Mouse (Mus musculus) cerebellum, adult 8-10 months (tissue): Measurements from ENCODE around the gene Morn3.
"Not testable (repeated sequence)": the region's sequence is repeated elsewhere in the genome, so short reads cannot be mapped to it uniquely, and the experiment has no call there.

Source experiments
- DNase-seq: peaks from one replicate; pipeline ENCODE4 v3.0.0; 2022

Morn3 gene

GRCm38 (mm10) chr5:123046916-123047315, at the start of gene Morn3:
Morn3 (minus strand) TSS chr5:123047016.
- no peak for DNase-seq

GRCm38 (mm10) chr5:123096299-123096698, 49.5 kb upstream of the Morn3 start:
- DNase-seq = no peak

- no peak for DNase-seq
Observed at GRCm38 (mm10) chr5:123094238-123094991, 47.6 kb upstream of the Morn3 start.

- no peak for DNase-seq
Observed at GRCm38 (mm10) chr5:123093077-123093633, 46.3 kb upstream of the Morn3 start.

GRCm38 (mm10) chr5:123090560-123091306, 43.9 kb upstream of the Morn3 start:
- DNase-seq = no peak

- DNase-seq = peak; percentile 43
Observed at GRCm38 (mm10) chr5:123088784-123089183, 42.0 kb upstream of the Morn3 start.

GRCm38 (mm10) chr5:123086501-123086900, 39.7 kb upstream of the Morn3 start:
- DNase-seq = no peak

GRCm38 (mm10) chr5:123083340-123084050, 36.7 kb upstream of the Morn3 start:
- DNase-seq = peak; percentile 52

- no peak for DNase-seq
Observed at GRCm38 (mm10) chr5:123080510-123080909, 33.7 kb upstream of the Morn3 start.

GRCm38 (mm10) chr5:123080041-123080440, 33.2 kb upstream of the Morn3 start:
- no peak for DNase-seq

- no peak for DNase-seq
Observed at GRCm38 (mm10) chr5:123079568-123079967, 32.8 kb upstream of the Morn3 start.

- peak; percentile 39 for DNase-seq
Observed at GRCm38 (mm10) chr5:123076419-123077281, 29.8 kb upstream of the Morn3 start.

- peak; percentile 95 for DNase-seq
Observed at GRCm38 (mm10) chr5:123075576-123076418, 29.0 kb upstream of the Morn3 start.

GRCm38 (mm10) chr5:123068714-123069113, 21.9 kb upstream of the Morn3 start:
- DNase-seq = no peak

GRCm38 (mm10) chr5:123068115-123068514, 21.3 kb upstream of the Morn3 start, which contains the start of gene Tmem120b:
Tmem120b (plus strand) TSS chr5:123068415.
- no peak for DNase-seq

GRCm38 (mm10) chr5:123067395-123067995, 20.7 kb upstream of the Morn3 start:
- DNase-seq = no peak

GRCm38 (mm10) chr5:123064207-123064606, 17.4 kb upstream of the Morn3 start:
- DNase-seq = peak; percentile 82

- DNase-seq = no peak
Observed at GRCm38 (mm10) chr5:123063141-123063540, 16.3 kb upstream of the Morn3 start.

- not testable (repeated sequence) for DNase-seq
Observed at GRCm38 (mm10) chr5:123061402-123061749, 14.6 kb upstream of the Morn3 start.

GRCm38 (mm10) chr5:123060706-123061401, 14.0 kb upstream of the Morn3 start:
- DNase-seq = no peak
